Mouse (Mus musculus) megakaryocyte-erythroid progenitor cell, adult 5-6 weeks (primary cell): ENCODE measurements at regions not wholly inside any gene's neighbourhood (a gene's known extent, or its start where the extent isn't known, plus 50 kb on each side); places are given as distances from the start of the nearest gene placed in this dataset.

Experiments used
- ATAC-seq: replicated peaks from 2 replicates; pipeline ENCODE4 v1.8.0; 2016; ENCODE audit warnings: mild to moderate bottlenecking, inconsistent platforms; ENCODE audit not compliant: severe bottlenecking, poor library complexity, low FRiP score, low TSS enrichment

DNA sequence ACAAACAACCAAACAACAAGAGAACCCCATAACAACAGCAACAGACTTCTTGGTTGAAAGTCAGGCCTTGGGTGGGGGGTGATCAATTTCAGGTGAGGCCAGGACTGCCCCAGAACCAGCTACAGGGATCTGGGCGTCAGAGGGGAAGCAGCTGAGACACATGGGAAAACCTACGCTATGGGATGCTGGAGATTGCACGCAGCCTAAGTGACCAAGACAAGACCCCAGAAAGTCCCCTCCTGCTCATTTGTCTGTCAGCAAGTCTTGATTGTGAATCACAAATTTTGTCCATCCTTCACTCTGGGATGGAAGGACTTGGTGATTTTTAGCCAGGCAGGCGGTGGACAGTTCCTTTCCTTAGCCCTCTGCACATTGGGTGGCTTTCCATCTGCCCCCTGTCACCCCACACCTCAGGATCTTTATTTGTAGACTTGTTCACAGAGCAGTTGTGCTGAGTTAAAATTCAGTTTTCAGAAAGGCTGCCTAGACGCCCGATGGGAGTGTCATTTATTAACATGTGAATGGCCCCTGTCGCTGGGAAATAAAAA, 330.9 kb upstream of the Dio3 start:
- no peak for ATAC-seq

DNA sequence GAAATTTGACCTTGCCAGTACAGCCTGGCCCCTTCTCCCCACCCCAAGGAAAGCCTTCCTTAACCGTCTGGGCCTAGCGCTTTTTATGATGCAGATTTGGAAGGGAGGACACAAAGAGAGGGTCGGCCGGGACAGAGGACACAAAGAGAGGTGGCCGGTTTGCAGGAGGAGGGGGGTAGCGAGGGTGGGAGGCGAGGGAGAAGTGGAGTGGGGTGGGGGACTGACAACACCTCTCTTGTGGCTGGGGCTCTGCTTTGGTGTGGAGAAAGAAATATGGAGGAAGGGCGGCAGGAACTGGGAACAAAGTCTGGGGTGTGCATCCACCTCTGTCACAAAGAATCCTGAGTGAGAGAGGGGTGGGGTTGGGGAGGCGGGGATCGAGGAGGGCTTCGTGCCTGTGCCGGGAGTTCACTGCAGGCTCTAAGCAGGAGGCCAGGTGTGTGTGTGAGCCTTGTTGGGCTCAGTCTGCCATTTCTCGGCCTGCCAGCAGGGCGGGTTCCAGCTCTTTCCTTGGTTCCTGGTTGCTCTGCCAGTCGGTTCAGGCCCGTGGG, 330.4 kb upstream of the Dio3 start:
- no peak for ATAC-seq

GRCm38 (mm10) chr12:109949231-109949965, 329.5 kb upstream of the Dio3 start:
- ATAC-seq = no peak

GRCm38 (mm10) chr12:109950632-109951031, 328.2 kb upstream of the Dio3 start:
- ATAC-seq = no peak

DNA sequence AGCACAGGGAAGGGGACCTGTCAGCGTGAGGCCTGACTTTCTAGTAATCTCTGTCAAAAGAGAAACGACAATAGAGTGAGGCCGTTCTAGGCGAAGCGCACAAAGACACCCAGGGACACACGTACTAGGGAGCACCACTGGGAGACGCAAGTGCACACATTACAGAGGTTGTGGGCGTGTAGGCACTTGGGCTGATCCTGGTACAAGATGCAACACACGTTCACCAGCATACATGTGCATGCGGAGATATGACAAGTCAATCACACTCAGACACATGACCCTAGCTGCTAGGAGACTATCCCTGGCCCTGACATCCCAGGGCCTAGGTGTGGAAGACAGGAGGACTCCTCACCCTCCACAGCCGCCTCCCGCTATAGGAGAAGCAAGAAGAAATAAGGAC, 327.4 kb upstream of the Dio3 start:
- ATAC-seq = no peak

DNA sequence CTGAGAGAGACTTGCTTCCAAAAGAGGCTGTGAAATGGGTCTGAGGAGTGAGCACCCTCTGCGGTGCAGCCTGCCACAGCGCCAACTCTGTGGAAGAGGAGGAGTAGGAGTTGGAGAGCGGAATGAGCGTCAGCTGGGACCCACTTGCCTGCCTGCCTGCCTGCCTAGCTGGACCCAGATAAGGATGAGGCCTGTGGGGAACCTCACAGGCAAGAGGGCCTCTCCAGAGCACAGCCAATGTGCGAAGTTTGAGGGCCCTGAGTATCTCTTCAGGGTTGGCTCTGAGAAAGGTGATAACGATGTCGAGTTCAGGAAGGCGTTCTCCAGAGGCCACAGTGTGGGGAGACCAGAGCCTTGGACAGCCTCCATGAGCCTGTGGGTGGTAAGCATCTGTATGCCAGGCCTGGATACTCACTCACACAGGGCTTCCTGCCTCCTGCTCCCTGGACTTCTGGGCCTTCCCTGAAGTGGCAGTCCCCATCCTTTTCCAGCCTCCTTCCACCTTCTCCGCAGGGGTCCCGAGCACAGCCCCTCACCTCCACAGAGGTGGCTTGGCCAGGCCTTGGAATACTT, 326.9 kb upstream of the Dio3 start:
- no peak for ATAC-seq

DNA sequence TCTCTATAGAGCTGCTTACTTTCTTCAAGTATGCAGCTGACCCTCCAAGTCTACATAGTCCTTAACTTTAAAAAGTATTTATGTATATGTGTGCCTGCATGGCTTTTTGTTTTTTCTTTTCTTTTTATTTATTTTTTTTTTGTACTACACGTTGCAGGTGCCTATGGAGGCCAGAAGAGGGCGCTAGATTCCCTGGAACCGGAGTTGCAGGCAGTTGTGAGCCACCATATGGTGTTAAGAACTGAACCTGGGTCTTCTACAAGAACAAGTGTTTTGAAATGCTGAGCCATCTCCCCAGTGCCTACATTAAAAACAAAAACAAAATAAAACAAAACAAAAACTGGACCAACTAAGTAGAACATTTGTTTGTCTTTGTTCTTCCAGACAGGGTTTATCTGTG, 325.9 kb upstream of the Dio3 start:
- no peak for ATAC-seq

GRCm38 (mm10) chr12:109957305-109957704, 321.6 kb upstream of the Dio3 start:
- ATAC-seq = no peak

DNA sequence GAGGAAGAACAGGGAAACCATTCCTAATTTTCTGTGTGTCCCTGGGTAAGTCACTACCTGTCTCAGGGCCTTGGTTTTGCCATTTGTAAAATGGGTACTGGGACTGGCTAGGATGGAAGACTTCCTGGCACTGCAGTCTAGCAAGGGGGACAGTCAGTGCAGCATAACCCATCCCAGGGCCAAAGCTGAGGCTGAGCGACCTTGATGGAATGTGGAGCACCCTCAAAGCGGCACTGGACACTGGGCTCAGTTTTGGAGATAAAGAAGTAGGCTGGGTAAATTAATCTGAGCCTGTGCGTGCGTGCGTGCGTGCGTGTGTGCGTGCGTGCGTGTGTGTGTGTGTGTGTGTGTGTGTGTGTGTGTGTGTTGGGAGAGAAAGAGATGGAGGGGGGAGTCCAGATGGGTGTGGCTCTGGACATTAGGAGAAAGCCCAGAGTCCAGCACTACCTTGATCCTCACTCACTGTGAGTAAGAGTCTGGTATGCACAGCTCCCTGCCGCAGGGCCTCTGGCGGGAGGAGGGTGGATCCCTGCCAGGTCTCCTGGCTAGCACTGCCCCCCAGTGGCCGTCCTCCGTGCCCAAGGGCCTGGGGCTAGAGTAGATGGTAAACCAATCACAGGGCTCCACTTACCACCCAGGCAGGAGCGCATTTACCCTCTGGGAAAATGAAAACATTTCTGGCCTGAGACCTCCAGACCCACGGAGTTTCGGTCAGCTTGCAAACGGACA, 320.3 kb upstream of the Dio3 start:
- peak; percentile 70; the same call in 1 of the 2 replicates for ATAC-seq

GRCm38 (mm10) chr12:109966776-109967175, 312.1 kb upstream of the Dio3 start:
- no peak for ATAC-seq

- no peak for ATAC-seq
Measured at GRCm38 (mm10) chr12:109968303-109968702, 310.6 kb upstream of the Dio3 start.

DNA sequence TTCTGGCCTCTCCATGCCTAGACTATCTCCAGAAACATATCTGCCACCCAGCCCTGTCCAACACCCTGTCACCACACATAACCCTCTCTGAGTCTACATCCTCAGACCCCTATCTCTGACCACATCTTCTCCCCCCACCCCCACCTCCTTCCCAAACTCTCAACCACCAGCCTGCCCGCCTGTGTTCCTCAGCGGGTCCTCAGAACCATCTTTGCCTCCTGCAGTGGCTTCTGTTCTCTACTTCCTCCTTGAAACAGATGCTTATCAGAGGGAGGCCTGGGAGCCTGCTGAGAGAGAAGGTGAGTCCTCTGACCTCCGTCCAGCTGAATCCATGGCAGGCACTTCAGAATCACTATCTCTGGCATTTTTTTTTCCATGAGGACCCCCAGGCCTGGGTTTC, 307.4 kb upstream of the Dio3 start:
- peak; percentile 39; the same call in 1 of the 2 replicates for ATAC-seq

- no peak for ATAC-seq
Measured at GRCm38 (mm10) chr12:109972366-109973015, 306.4 kb upstream of the Dio3 start.

DNA sequence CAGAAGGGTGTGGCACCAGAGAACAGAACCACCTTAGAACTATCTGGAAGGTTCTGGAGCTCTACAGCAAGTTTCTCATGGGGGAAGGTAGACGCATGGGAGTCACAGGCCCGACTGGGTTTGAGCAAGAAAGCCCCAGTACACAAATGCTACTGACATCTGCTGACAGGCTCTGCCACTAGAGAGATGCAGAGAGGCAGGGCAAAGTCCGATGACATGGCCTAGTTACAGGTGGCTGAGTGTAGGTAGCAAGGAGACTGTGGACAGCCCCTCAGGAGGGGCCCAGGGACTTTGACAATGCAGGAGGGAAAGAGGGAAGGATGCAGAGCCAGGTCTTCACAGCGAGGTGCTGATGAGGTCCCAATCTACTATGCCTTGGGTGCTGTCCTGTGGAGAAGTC, 305.3 kb upstream of the Dio3 start:
- no peak for ATAC-seq

DNA sequence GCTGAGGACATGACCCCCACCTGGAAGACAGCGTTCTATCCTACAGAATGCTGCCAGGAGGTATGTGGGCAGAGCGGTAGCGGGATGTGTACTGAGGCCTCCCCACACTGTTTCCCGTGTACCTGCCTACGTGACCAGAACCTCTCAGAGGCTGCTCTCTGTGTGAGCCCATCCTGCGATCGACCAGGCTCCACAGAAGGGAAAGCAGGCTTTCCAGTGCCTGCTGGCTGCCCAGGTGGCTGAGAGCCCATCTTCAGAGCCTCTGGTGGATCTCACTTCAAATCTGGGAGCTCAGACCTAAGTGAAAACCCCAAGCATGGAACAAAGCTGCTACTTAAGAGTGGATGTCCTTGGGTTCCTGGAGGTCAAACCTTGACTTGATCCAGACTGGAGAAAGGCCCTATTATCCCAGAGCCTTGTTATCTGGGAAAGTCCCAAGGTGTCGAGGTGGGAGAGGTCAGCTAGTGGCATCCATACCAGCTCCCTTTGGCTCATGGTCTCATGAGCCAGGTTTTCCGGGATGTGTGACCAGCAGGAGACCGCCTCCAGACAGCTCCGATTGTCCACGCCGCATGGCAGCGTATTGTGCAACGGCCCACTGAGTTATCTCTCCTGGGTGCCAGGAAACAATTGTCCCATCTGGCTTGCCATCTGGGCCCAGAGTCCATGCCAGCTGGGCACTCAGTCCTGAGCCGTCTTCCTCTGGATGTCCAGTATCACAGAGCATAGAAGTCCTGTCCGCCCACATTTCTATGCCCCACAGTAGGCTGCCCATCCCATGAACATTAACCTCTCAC, 303.5 kb upstream of the Dio3 start:
- ATAC-seq = no peak

DNA sequence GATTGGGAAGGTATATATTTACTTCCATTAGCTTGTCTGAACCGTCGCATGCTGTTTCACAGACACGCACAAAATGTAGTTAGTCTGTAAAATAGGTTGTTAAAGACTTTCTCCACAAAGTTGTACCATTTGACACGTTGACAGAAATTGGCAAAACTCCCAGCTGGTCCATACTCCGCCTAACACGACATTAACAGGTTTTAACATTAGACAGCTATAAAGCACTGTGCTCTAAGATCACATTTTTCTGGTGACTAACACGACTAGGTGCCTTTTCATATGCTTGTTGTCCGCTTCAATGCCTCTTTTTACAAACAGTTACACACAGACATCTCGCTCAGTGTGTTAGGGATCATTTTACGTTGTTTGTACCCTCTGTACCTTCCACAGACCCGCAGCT, 294.2 kb upstream of the Dio3 start:
- ATAC-seq = no peak

- no peak for ATAC-seq
Measured at GRCm38 (mm10) chr12:109993410-109993809, 285.5 kb upstream of the Dio3 start.

DNA sequence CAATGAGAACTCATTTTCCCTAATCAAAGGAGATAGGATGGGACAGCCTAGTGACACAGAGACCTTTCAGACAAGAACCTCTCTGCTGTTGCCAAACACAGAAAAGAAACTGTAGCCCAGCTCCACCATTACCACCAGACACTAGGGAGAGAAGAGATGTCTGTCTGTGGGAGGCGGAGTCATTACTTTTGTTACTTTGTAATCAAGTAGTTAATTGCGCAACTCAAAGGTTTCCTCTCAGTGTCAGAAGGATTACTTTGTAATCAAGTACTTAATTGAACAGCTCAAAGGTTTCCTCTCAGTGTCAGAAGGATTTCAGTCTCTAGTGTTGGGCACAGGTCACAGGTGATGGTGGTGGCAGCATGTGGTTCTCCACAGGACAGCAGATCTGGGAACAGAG, 276.2 kb upstream of the Dio3 start:
- ATAC-seq = no peak

DNA sequence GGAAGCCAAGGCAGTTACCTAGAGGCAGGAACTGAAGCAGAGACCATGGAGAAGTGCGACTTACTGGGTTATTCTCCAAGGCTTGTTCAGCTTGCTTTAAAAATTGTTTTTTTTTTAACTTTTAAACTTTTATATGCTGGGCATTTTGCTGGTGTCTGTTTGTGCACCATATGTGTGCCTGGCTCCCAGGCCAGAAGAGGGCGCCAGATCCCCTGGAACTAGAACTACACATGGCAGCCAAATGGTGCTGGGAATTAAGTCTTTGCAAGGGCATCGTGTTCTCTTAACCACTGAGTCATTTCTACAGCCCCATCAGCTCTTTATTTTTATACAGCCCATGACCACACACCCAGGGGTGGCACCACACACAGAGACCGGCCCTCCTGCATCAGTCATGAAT, 269.7 kb upstream of the Dio3 start:
- ATAC-seq = 0 out of 2 replicates have a peak, but pooled peaks have one; percentile 37
